Comparison of ENCODE assay signal across 23 mouse cellular contexts in genomic region chr5:150044533-150044932, GRCm38 (mm10). TPM values are rescaled to one million over a fixed set of nuclear protein-coding genes. Genes with fewer than 3 reads are reported as not detected.
DNase-seq lines count a peak whose midpoint lies in the region; ATAC-seq and TF ChIP-seq lines count a peak whose summit lies in the region.
"Had no signal": no experiment of that assay in that cellular context is flagged by ENCODE, and none has a peak within 500 bp of the region (broad histone marks: within the 10 kb centered on the region; RNA-seq: fewer than 3 reads in every experiment).

No protein-coding gene starts in this region.

- TF ChIP-seq RAD21 in MEL (IDR thresholded peaks at IDR 0.05; ENCODE audit: low read depth, low read length): no peak; the same call in 1 of the 2 replicates

- H3K36me3 ChIP-seq in kidney, adult 2 months (ENCODE audit: control insufficient read depth, insufficient read depth, low read length): no peaks in the 10 kb centered on the region
- no peaks in the 10 kb centered on the region for H3K36me3 ChIP-seq in kidney, embryonic 15.5 days
- no peaks in the 10 kb centered on the region for H3K36me3 ChIP-seq in lung, postnatal 0 days (ENCODE audit: insufficient read depth, low read length)
- no peaks in the 10 kb centered on the region for H3K36me3 ChIP-seq in MEL (ENCODE audit: control insufficient read depth in 1 of 2, insufficient read depth in 2 of 2, low read length in 2 of 2)
- no peaks in the 10 kb centered on the region for H3K36me3 ChIP-seq in hindbrain, embryonic 12.5 days
- H3K36me3 ChIP-seq: embryonic facial prominence, embryonic 15.5 days; forebrain, embryonic 10.5 days; liver, embryonic 13.5 days; midbrain, embryonic 15.5 days; neural tube, embryonic 15.5 days had no signal

- H3K9ac ChIP-seq in kidney, embryonic 15.5 days: no peak overlapping the region
- no peak overlapping the region for H3K9ac ChIP-seq in lung, postnatal 0 days (replicated peaks; ENCODE audit: low read depth)
- no peak overlapping the region for H3K9ac ChIP-seq in MEL (ENCODE audit: control insufficient read depth, low read depth, low read length, poor library complexity, severe bottlenecking)
- no peak overlapping the region for H3K9ac ChIP-seq in hindbrain, embryonic 12.5 days
- H3K9ac ChIP-seq: embryonic facial prominence, embryonic 15.5 days; liver, embryonic 13.5 days; midbrain, embryonic 15.5 days; neural tube, embryonic 15.5 days had no signal

- no peak for DNase-seq in kidney, adult 2 months
- DNase-seq in lung, postnatal 0 days (ENCODE audit: low spot score): no peak
- no peak for DNase-seq in lung, adult 2 months
- no peak for DNase-seq in MEL (ENCODE audit: low read depth, low spot score)
- DNase-seq in brain, embryonic 14.5 days (ENCODE audit: low read depth): no peak
- DNase-seq: adrenal gland, postnatal 25 days; cerebellum, adult 18-20 months; cerebellum, postnatal 25 days; gastrocnemius, postnatal 10 days; heart, adult 18-20 months; kidney, postnatal 14 days; layer of hippocampus, adult 9-11 months; liver, embryonic 13.5 days had no signal

- no peak for TF ChIP-seq EP300 in lung, postnatal 0 days (IDR thresholded peaks at IDR 0.05)
- TF ChIP-seq EP300 in MEL (IDR thresholded peaks at IDR 0.05; ENCODE audit: low read depth in 1 of 2, low read length in 2 of 2): no peak

- no peak overlapping the region for H3K4me3 ChIP-seq in kidney, adult 2 months (ENCODE audit: insufficient read depth, low read depth, low read length)
- no peak overlapping the region for H3K4me3 ChIP-seq in kidney, embryonic 15.5 days (replicated peaks)
- no peak overlapping the region for H3K4me3 ChIP-seq in lung, postnatal 0 days (ENCODE audit: low read depth, low read length)
- no peak overlapping the region for H3K4me3 ChIP-seq in lung, adult 2 months (replicated peaks; ENCODE audit: extremely low read depth, low read depth, low read length)
- H3K4me3 ChIP-seq in MEL (ENCODE audit: control insufficient read depth in 1 of 2, insufficient read depth in 1 of 2, low read depth in 2 of 2, low read length in 2 of 2): no peak overlapping the region
- H3K4me3 ChIP-seq in hindbrain, embryonic 12.5 days: no peak overlapping the region
- H3K4me3 ChIP-seq: embryonic facial prominence, embryonic 15.5 days; forebrain, embryonic 10.5 days; liver, embryonic 13.5 days; megakaryocyte, embryonic 14.5 days; midbrain, embryonic 15.5 days; neural tube, embryonic 15.5 days had no signal

- no peak overlapping the region for H3K27ac ChIP-seq in kidney, adult 2 months (ENCODE audit: insufficient read depth, low read depth, low read length)
- no peak overlapping the region for H3K27ac ChIP-seq in kidney, embryonic 15.5 days
- no peak overlapping the region for H3K27ac ChIP-seq in lung, postnatal 0 days (ENCODE audit: low read length)
- no peak overlapping the region for H3K27ac ChIP-seq in MEL (ENCODE audit: control insufficient read depth, low read depth, low read length)
- no peak overlapping the region for H3K27ac ChIP-seq in hindbrain, embryonic 12.5 days
- H3K27ac ChIP-seq: embryonic facial prominence, embryonic 15.5 days; forebrain, embryonic 10.5 days; liver, embryonic 13.5 days; midbrain, embryonic 15.5 days; neural tube, embryonic 15.5 days had no signal

- no peaks in the 10 kb centered on the region for H3K4me1 ChIP-seq in kidney, adult 2 months (ENCODE audit: control insufficient read depth, insufficient read depth, low read length)
- 0 out of 2 replicates have a peak, but pooled peaks cover 6% of the 10 kb centered on the region for H3K4me1 ChIP-seq in kidney, embryonic 15.5 days
- H3K4me1 ChIP-seq in lung, postnatal 0 days (ENCODE audit: insufficient read depth, low read depth, low read length): no peaks in the 10 kb centered on the region
- no peaks in the 10 kb centered on the region for H3K4me1 ChIP-seq in lung, adult 2 months (ENCODE audit: control insufficient read depth, insufficient read depth, low read length)
- H3K4me1 ChIP-seq in MEL (ENCODE audit: control insufficient read depth in 1 of 2, insufficient read depth in 2 of 2, low read length in 2 of 2): no peaks in the 10 kb centered on the region
- no peaks in the 10 kb centered on the region for H3K4me1 ChIP-seq in hindbrain, embryonic 12.5 days
- H3K4me1 ChIP-seq: embryonic facial prominence, embryonic 15.5 days; forebrain, embryonic 10.5 days; liver, embryonic 13.5 days; megakaryocyte, embryonic 14.5 days; midbrain, embryonic 15.5 days had no signal

- 0 out of 2 replicates have a peak, but pooled peaks have one; percentile 14 for TF ChIP-seq CTCF in kidney, adult 2 months (conservative IDR thresholded peaks at IDR 0.05; ENCODE audit: insufficient read depth, insufficient read length, low read depth, low read length)
- peak; percentile 28; the same call in 1 of the 2 replicates for TF ChIP-seq CTCF in lung, postnatal 0 days (IDR thresholded peaks at IDR 0.05)
- no peak for TF ChIP-seq CTCF in lung, adult 2 months (IDR thresholded peaks at IDR 0.05; ENCODE audit: insufficient read depth, low read length)
- TF ChIP-seq CTCF in MEL (IDR thresholded peaks at IDR 0.05 in 2 of 3, conservative IDR thresholded peaks at IDR 0.05 in 1 of 3; ENCODE audit: control insufficient read depth in 1 of 3, insufficient read depth in 1 of 3, low read depth in 2 of 3, low read length in 3 of 3, poor library complexity in 1 of 3, severe bottlenecking in 1 of 3): peak; percentile 31 to 60 (median 34)
- TF ChIP-seq CTCF in brain, embryonic 14.5 days (IDR thresholded peaks at IDR 0.05; ENCODE audit: borderline replicate concordance, extremely low read depth, insufficient read depth, insufficient read length): peak; percentile 28; the same call in 1 of the 2 replicates

- no peak for ATAC-seq in kidney, embryonic 15.5 days (replicated peaks; ENCODE audit: low FRiP score)
- ATAC-seq in lung, postnatal 0 days: no peak
- ATAC-seq in hindbrain, embryonic 12.5 days (ENCODE audit: low FRiP score): no peak
- no peak for ATAC-seq in inflammation-experienced regulatory T-cells, adult 6 months
- ATAC-seq: midbrain, embryonic 15.5 days had no signal

- H3K79me2 ChIP-seq in MEL (ENCODE audit: control insufficient read depth, insufficient read depth, low read length, poor library complexity): no peaks in the 10 kb centered on the region

- TF ChIP-seq POLR2A in kidney, adult 2 months (IDR thresholded peaks at IDR 0.05; ENCODE audit: low read depth, low read length): no peak
- TF ChIP-seq POLR2A in lung, adult 2 months (IDR thresholded peaks at IDR 0.05; ENCODE audit: borderline replicate concordance, extremely low read depth, low read depth, low read length): no peak
- TF ChIP-seq POLR2A in MEL (IDR thresholded peaks at IDR 0.05; ENCODE audit: control insufficient read depth in 1 of 2, insufficient read depth in 1 of 2, low read depth in 1 of 2, low read length in 2 of 2, poor library complexity in 1 of 2): no peak
- no peak for TF ChIP-seq POLR2A in brain, embryonic 14.5 days (IDR thresholded peaks at IDR 0.05; ENCODE audit: borderline replicate concordance, extremely low read depth, insufficient read depth, insufficient read length, poor library complexity, severe bottlenecking)

- H3K9me3 ChIP-seq in kidney, embryonic 15.5 days (replicated peaks): no peaks in the 10 kb centered on the region
- H3K9me3 ChIP-seq in lung, postnatal 0 days (ENCODE audit: low read length): no peaks in the 10 kb centered on the region
- H3K9me3 ChIP-seq in MEL (replicated peaks; ENCODE audit: insufficient read depth, low read length): no peaks in the 10 kb centered on the region
- no peaks in the 10 kb centered on the region; the same call in 1 of the 2 replicates for H3K9me3 ChIP-seq in hindbrain, embryonic 12.5 days (replicated peaks)
- H3K9me3 ChIP-seq: embryonic facial prominence, embryonic 15.5 days; liver, embryonic 13.5 days; midbrain, embryonic 15.5 days; neural tube, embryonic 15.5 days had no signal

- WGBS in kidney, adult 2 months: 84% methylated on average over 2 of the region's 2 CpGs
- 81% methylated on average over 2 of the region's 2 CpGs for WGBS in kidney, embryonic 15.5 days
- WGBS in lung, postnatal 0 days: 51% methylated on average over 2 of the region's 2 CpGs
- 64% methylated on average over 2 of the region's 2 CpGs for WGBS in lung, adult 2 months
- 65% methylated on average over 2 of the region's 2 CpGs for WGBS in hindbrain, embryonic 12.5 days

- H3K4me2 ChIP-seq in kidney, embryonic 15.5 days: no peak overlapping the region
- H3K4me2 ChIP-seq in lung, postnatal 0 days (replicated peaks; ENCODE audit: low read depth, low read length): no peak overlapping the region
- H3K4me2 ChIP-seq in hindbrain, embryonic 12.5 days (replicated peaks): no peak overlapping the region
- H3K4me2 ChIP-seq: embryonic facial prominence, embryonic 15.5 days; liver, embryonic 13.5 days; midbrain, embryonic 15.5 days; neural tube, embryonic 15.5 days had no signal

- H3K27me3 ChIP-seq in kidney, adult 2 months (replicated peaks; ENCODE audit: control insufficient read depth, insufficient read depth, low read length): no peaks in the 10 kb centered on the region
- no peaks in the 10 kb centered on the region for H3K27me3 ChIP-seq in kidney, embryonic 15.5 days
- no peaks in the 10 kb centered on the region for H3K27me3 ChIP-seq in lung, postnatal 0 days (replicated peaks; ENCODE audit: insufficient read depth, low read length)
- H3K27me3 ChIP-seq in MEL (ENCODE audit: control insufficient read depth in 1 of 2, insufficient read depth in 2 of 2, low read length in 2 of 2): no peaks in the 10 kb centered on the region
- H3K27me3 ChIP-seq in hindbrain, embryonic 12.5 days: no peaks in the 10 kb centered on the region
- H3K27me3 ChIP-seq: embryonic facial prominence, embryonic 15.5 days; liver, embryonic 13.5 days; megakaryocyte, embryonic 14.5 days; midbrain, embryonic 15.5 days; neural tube, embryonic 15.5 days had no signal

TF ChIP-seq in MEL, 35 proteins besides CTCF, POLR2A, EP300 and RAD21 (continues in another document):
- no peak for TF ChIP-seq TCF12 (IDR thresholded peaks at IDR 0.05; ENCODE audit: low read depth, low read length)
- no peak for TF ChIP-seq GATA1 (IDR thresholded peaks at IDR 0.05; ENCODE audit: low read depth, low read length)
- TF ChIP-seq MXI1 (IDR thresholded peaks at IDR 0.05; ENCODE audit: low read depth, low read length): no peak
- TF ChIP-seq MEF2A (IDR thresholded peaks at IDR 0.05; ENCODE audit: extremely low read depth, insufficient replicate concordance, low read depth, low read length, poor library complexity, severe bottlenecking): no peak

RNA-seq across cellular contexts. Expression of gene Rxfp2, which starts 26.1 kb away (rescaled TPM):
- 0.08 and 0.30 TPM in 2 replicates for polyA plus RNA-seq in kidney, adult 2 months (2012; rRNA removed)
- polyA plus RNA-seq in kidney, embryonic 15.5 days (2015; fragmentation: Nextera tagmentation; extraction: Ambion mirVana): 4.0 and 4.3 TPM in 2 replicates
- polyA plus RNA-seq in lung, postnatal 0 days (2015; fragmentation: Nextera tagmentation; extraction: Ambion mirVana): 0.58 and 0.64 TPM in 2 replicates
- 0.17 and 0.26 TPM in 2 replicates for polyA plus RNA-seq in lung, adult 2 months (2012; rRNA removed)
- not detected in 2 replicates for total RNA-seq in MEL (2012; rRNA removed)
- polyA plus RNA-seq in MEL (2012; ENCODE audit: insufficient read depth in 1 of 2, insufficient read length in 2 of 2, low read depth in 1 of 2, low replicate concordance in 2 of 2, missing spikeins in 1 of 2): not detected
- polyA plus RNA-seq in brain, embryonic 14.5 days (2012; rRNA removed): 0.78 and 1.1 TPM in 2 replicates
- 0.13 and 0.93 TPM in 2 replicates for polyA plus RNA-seq in hindbrain, embryonic 12.5 days (2016; fragmentation: Nextera tagmentation; extraction: Ambion mirVana)
- not detected for polyA plus RNA-seq in inflammation-experienced regulatory T-cells, adult 6 months (2017; shearing (Covaris generic))
- total RNA-seq: adrenal gland, postnatal 25 days; gastrocnemius, postnatal 10 days; heart, adult 18-20 months; hematopoietic stem cell, adult 5-6 weeks had no signal
- polyA plus RNA-seq: thymus, postnatal 0 days had no signal
